Mouse (Mus musculus): ENCODE measurements around the gene Cdca5. TPM values are rescaled to one million over a fixed set of nuclear protein-coding genes. Genes with fewer than 3 reads are reported as not detected.

The Cdca5 gene
- polyA plus RNA-seq, 1 experiment from 2014 or later, result 75.4 TPM

- peaks cover 66% of the 10 kb centered on the region for H3K36me3 ChIP-seq
- H3K4me1 ChIP-seq, result peaks cover 23% of the 10 kb centered on the region
- WGBS, result 91% methylated on average over 11 of the region's 11 CpGs
- DNase-seq (ENCODE audit: low spot score), result no peak
- no peaks in the 10 kb centered on the region for H3K27me3 ChIP-seq (ENCODE audit: low read depth, poor library complexity, severe bottlenecking)
- H3K4me3 ChIP-seq, result peak overlapping the region; percentile 97
- no peak overlapping the region for H3K27ac ChIP-seq (replicated peaks)
- H3K9me3 ChIP-seq (replicated peaks), result no peaks in the 10 kb centered on the region
Observed at GRCm38 (mm10) chr19:6048681-6049410, 35.9 kb upstream of the Cdca5 start.

- no peak for DNase-seq (ENCODE audit: low spot score)
- 88% methylated on average over 7 of the region's 7 CpGs for WGBS
- Histone ChIP-seq H3K4me1 (peaks cover 20% of the 10 kb centered on the region), H3K9me3 (replicated peaks) (no peaks in the 10 kb centered on the region), H3K36me3 (peaks cover 83% of the 10 kb centered on the region), H3K27me3 (ENCODE audit: low read depth, poor library complexity, severe bottlenecking) (no peaks in the 10 kb centered on the region), H3K27ac (replicated peaks) (no peak overlapping the region), H3K4me3 (peak overlapping the region; percentile 8; the same call in 1 of the 2 replicates)
Observed at GRCm38 (mm10) chr19:6052516-6052915, 32.3 kb upstream of the Cdca5 start.

DNA sequence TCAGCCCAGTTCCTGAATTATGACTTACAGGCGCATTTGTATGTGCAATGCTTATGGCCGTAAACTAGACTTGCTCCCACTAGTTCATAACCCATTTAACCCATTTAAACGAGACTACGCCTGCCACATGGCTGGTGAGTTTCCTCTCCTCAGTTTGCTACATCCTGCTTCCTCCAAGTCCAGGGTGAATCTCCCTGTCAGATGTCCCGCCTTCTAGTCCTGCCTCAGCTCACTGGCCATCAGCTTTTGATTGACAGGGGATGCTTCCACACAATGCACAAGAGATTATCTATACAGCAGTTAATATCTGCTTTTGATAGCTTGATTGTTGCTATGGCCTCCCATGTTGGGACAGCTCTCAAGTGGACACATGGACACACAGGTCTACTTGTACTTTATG is 30.5 kb upstream of the Cdca5 start:
- peaks cover 20% of the 10 kb centered on the region for H3K4me1 ChIP-seq
- 91% methylated on average over 5 of the region's 5 CpGs for WGBS
- no peak for DNase-seq (ENCODE audit: low spot score)
- no peaks in the 10 kb centered on the region for H3K27me3 ChIP-seq (ENCODE audit: low read depth, poor library complexity, severe bottlenecking)
- peaks cover 77% of the 10 kb centered on the region for H3K36me3 ChIP-seq
- no peak overlapping the region for H3K4me3 ChIP-seq
- H3K9me3 ChIP-seq (replicated peaks), result no peaks in the 10 kb centered on the region
- H3K27ac ChIP-seq (replicated peaks), result no peak overlapping the region

GRCm38 (mm10) chr19:6056696-6057095 is 28.1 kb upstream of the Cdca5 start:
- Histone ChIP-seq H3K4me1 (peaks cover 30% of the 10 kb centered on the region), H3K4me3 (peak overlapping the region; percentile 92), H3K9me3 (replicated peaks) (no peaks in the 10 kb centered on the region), H3K36me3 (peaks cover 64% of the 10 kb centered on the region), H3K27me3 (ENCODE audit: low read depth, poor library complexity, severe bottlenecking) (no peaks in the 10 kb centered on the region), H3K27ac (replicated peaks) (peak overlapping the region; percentile 96; the same call in 1 of the 2 replicates)
- 65% methylated on average over 4 of the region's 4 CpGs for WGBS
- no peak for DNase-seq (ENCODE audit: low spot score)

DNA sequence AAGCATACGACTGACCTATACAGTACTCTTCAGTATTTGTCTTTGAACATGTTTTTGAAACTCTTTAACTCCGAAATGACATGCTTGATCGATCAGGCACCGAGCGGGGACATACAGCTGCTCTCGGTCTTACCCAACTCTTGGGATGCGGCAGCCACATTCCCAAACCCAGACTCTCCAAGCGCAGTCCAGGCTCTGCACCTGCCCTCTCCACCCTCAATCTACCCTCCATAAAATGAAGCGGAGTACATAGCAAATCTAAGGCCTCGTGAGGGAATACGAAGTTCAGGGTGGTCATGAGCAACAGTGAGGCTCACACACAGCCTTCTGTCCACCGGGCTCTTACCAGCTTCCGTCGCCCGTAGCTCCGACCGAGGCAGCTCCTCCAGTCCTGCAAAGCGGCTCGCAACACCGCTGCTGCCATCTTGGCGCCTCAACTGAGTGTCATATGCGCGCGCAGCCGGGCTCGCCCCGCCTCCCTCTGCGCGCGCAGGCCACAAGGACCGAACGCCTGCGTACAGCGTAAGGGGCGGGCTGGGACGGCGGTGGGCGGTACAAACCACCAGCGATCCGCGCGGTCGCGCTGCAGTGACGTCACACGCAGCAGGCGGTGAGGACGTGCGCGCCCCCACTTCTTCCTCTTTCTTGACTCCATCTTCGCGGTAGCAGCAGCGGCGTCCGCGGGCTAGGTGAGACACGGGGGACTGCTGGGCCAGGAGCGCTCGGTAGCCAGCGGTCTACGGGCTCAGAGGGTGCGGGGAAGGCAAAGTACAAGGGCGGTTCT is 27.3 kb upstream of the Cdca5 start, which contains the start of the genes Mrpl49 and Fau:
Gene Mrpl49, minus strand, starts transcription at position 473 of the 784 bp plus-strand sequence.
Gene Fau, plus strand, starts transcription at position 532 of the 784 bp plus-strand sequence.
- under 1% methylated on average over 63 of the region's 63 CpGs for WGBS
- H3K4me1 ChIP-seq, result peaks cover 38% of the 10 kb centered on the region

DNA sequence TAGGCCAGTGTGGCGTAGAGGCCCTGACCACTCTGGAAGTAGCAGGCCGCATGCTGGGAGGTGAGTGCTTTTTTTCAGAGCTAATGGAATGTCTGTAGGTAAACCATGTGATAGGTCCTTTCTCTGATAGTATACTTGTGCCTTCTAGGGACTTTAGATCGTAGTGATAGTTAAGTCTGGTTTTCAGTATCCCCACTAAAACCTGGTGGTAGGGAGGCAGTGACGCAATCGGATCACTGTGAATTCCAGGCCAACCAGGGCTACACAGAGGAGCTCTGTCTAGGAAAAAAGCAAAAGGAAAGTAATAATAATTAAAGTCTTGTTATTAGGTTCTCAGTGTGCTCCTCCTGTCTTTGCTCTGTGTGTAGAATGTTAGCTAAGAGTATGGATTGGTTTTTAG is 26.3 kb upstream of the Cdca5 start:
- WGBS, result 40% methylated on average over 5 of the region's 5 CpGs
- Histone ChIP-seq H3K9me3 (replicated peaks) (no peaks in the 10 kb centered on the region), H3K27me3 (ENCODE audit: low read depth, poor library complexity, severe bottlenecking) (no peaks in the 10 kb centered on the region), H3K27ac (replicated peaks) (peak overlapping the region; percentile 96), H3K36me3 (peaks cover 58% of the 10 kb centered on the region), H3K4me3 (peak overlapping the region; percentile 92), H3K4me1 (peaks cover 49% of the 10 kb centered on the region)
- no peak for DNase-seq (ENCODE audit: low spot score)

More for the DNA sequence above, 27.3 kb upstream of the Cdca5 start, which contains the start of the genes Mrpl49 and Fau:
- peak within 1 kb of the TSS; percentile 92 for H3K4me3 ChIP-seq
- H3K27ac ChIP-seq (replicated peaks), result peak within 1 kb of the TSS; percentile 96
- H3K27me3 ChIP-seq (ENCODE audit: low read depth, poor library complexity, severe bottlenecking), result no peaks in the 10 kb centered on the region
- DNase-seq (ENCODE audit: low spot score), result peak; percentile 98
- no peaks in the 10 kb centered on the region for H3K9me3 ChIP-seq (replicated peaks)
- peaks cover 58% of the 10 kb centered on the region for H3K36me3 ChIP-seq

- Histone ChIP-seq H3K9me3 (replicated peaks) (no peaks in the 10 kb centered on the region), H3K27ac (replicated peaks) (no peak overlapping the region), H3K27me3 (ENCODE audit: low read depth, poor library complexity, severe bottlenecking) (no peaks in the 10 kb centered on the region), H3K36me3 (peaks cover 54% of the 10 kb centered on the region), H3K4me3 (peak overlapping the region; percentile 92), H3K4me1 (peaks cover 49% of the 10 kb centered on the region)
- DNase-seq (ENCODE audit: low spot score), result no peak
- 88% methylated on average over 5 of the region's 5 CpGs for WGBS
Observed at GRCm38 (mm10) chr19:6058966-6059365, 25.8 kb upstream of the Cdca5 start.

- peaks cover 35% of the 10 kb centered on the region for H3K36me3 ChIP-seq
- under 1% methylated on average over 58 of the region's 58 CpGs for WGBS
- H3K9me3 ChIP-seq (replicated peaks), result no peaks in the 10 kb centered on the region
- peak within 1 kb of the TSS; percentile 92 for H3K27ac ChIP-seq (replicated peaks)
- H3K27me3 ChIP-seq (ENCODE audit: low read depth, poor library complexity, severe bottlenecking), result no peaks in the 10 kb centered on the region
- peaks cover 49% of the 10 kb centered on the region for H3K4me1 ChIP-seq
- H3K4me3 ChIP-seq, result peak within 1 kb of the TSS; percentile 83
- peak; percentile 91 for DNase-seq (ENCODE audit: low spot score)
Observed at GRCm38 (mm10) chr19:6061021-6061533, 23.7 kb upstream of the Cdca5 start, which contains the start of gene Znhit2. Znhit2 (plus strand) TSS chr19:6061192.

GRCm38 (mm10) chr19:6061641-6062302 is 23.0 kb upstream of the Cdca5 start:
- Histone ChIP-seq H3K36me3 (peaks cover 33% of the 10 kb centered on the region), H3K9me3 (replicated peaks) (no peaks in the 10 kb centered on the region), H3K27me3 (ENCODE audit: low read depth, poor library complexity, severe bottlenecking) (no peaks in the 10 kb centered on the region), H3K27ac (replicated peaks) (peak overlapping the region; percentile 92), H3K4me1 (peaks cover 49% of the 10 kb centered on the region), H3K4me3 (peak overlapping the region; percentile 83)
- WGBS, result 3% methylated on average over 44 of the region's 44 CpGs
- DNase-seq (ENCODE audit: low spot score), result peak; percentile 47

DNA sequence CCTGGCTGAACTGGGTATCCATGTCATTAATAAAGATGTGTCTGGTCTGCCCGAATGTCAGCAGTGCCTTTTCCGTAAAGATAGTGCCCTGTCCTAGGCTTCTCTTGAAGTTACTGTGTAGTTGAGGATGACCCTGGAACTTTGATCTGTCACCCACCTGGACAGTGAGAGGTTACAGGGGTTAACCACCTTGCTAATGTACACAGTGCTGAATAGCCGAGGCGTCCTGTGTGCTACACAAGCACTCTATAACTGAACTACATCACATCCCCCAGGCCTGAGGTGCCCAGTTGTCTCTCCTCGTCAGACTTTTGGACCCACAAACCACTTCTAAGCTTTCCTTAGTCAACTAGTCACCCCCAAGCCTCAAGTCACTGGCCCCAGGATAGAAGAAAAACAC is 22.4 kb upstream of the Cdca5 start:
- no peak for DNase-seq (ENCODE audit: low spot score)
- peaks cover 53% of the 10 kb centered on the region for H3K4me1 ChIP-seq
- H3K4me3 ChIP-seq, result peak overlapping the region; percentile 83
- no peaks in the 10 kb centered on the region for H3K9me3 ChIP-seq (replicated peaks)
- H3K27me3 ChIP-seq (ENCODE audit: low read depth, poor library complexity, severe bottlenecking), result no peaks in the 10 kb centered on the region
- peaks cover 33% of the 10 kb centered on the region for H3K36me3 ChIP-seq
- WGBS, result 80% methylated on average over 5 of the region's 5 CpGs
- H3K27ac ChIP-seq (replicated peaks), result peak overlapping the region; percentile 92

GRCm38 (mm10) chr19:6063081-6063480 is 21.7 kb upstream of the Cdca5 start:
- Histone ChIP-seq H3K9me3 (replicated peaks) (no peaks in the 10 kb centered on the region), H3K27ac (replicated peaks) (no peak overlapping the region), H3K27me3 (ENCODE audit: low read depth, poor library complexity, severe bottlenecking) (no peaks in the 10 kb centered on the region), H3K36me3 (peaks cover 33% of the 10 kb centered on the region), H3K4me1 (peaks cover 60% of the 10 kb centered on the region), H3K4me3 (peak overlapping the region; percentile 83; the same call in 1 of the 2 replicates)
- WGBS, result 93% methylated on average over 6 of the region's 6 CpGs
- no peak for DNase-seq (ENCODE audit: low spot score)

- Histone ChIP-seq H3K27ac (replicated peaks) (peak overlapping the region; percentile 88), H3K9me3 (replicated peaks) (no peaks in the 10 kb centered on the region), H3K4me1 (peaks cover 46% of the 10 kb centered on the region), H3K36me3 (peaks cover 44% of the 10 kb centered on the region), H3K27me3 (ENCODE audit: low read depth, poor library complexity, severe bottlenecking) (no peaks in the 10 kb centered on the region), H3K4me3 (peak overlapping the region; percentile 73)
- WGBS, result 41% methylated on average over 5 of the region's 5 CpGs
- DNase-seq (ENCODE audit: low spot score), result no peak
Observed at GRCm38 (mm10) chr19:6066571-6066970, 18.2 kb upstream of the Cdca5 start.

Measured in midbrain, embryonic 10.5 days (tissue).